Mouse (Mus musculus) embryonic facial prominence, embryonic 14.5 days (tissue): ENCODE data around the gene Rps13. TPM values are rescaled to one million over a fixed set of nuclear protein-coding genes. Genes with fewer than 3 reads are reported as not detected.
"Not testable (repeated sequence)": the region's sequence is repeated elsewhere in the genome, so short reads cannot be mapped to it uniquely, and the experiment has no call there.

Experiments
- ATAC-seq: fragments of 200-750 bp; cut with Nextera tagmentation; 2 replicates; pipeline ENCODE4 v1.8.0; 2017; ENCODE audit warnings: low read depth, moderate number of reproducible peaks, moderate TSS enrichment
- DNase-seq: peaks from one replicate; pipeline ENCODE4 v3.0.0-alpha.2; 2015; ENCODE audit warnings: low spot score
- H3K27ac ChIP-seq: fragments of 300-500 bp; sonication (generic); replicated peaks from 2 replicates; pipeline ENCODE4 v1.5.1; 2014; ENCODE audit warnings: low read depth, mild to moderate bottlenecking, low read length, moderate library complexity
- H3K27me3 ChIP-seq: fragments of 300-500 bp; sonication (generic); replicated peaks from 2 replicates; pipeline ENCODE4 v1.6.1; 2014; ENCODE audit warnings: low read length; ENCODE audit not compliant: control insufficient read depth, insufficient read depth
- H3K36me3 ChIP-seq: fragments of 300-500 bp; sonication (generic); 2 replicates; pipeline ENCODE4 v1.6.1; 2014; ENCODE audit warnings: low read length, mixed read lengths; ENCODE audit not compliant: control insufficient read depth, insufficient read depth
- H3K4me1 ChIP-seq: fragments of 300-500 bp; sonication (generic); 2 replicates; pipeline ENCODE4 v1.6.1; 2014; ENCODE audit warnings: antibody characterized with exemption, low read length; ENCODE audit not compliant: control insufficient read depth, insufficient read depth
- H3K4me2 ChIP-seq: fragments of 300-500 bp; sonication (generic); 2 replicates; pipeline ENCODE4 v1.6.1; 2014; ENCODE audit warnings: low read depth, mild to moderate bottlenecking, low read length, moderate library complexity, mixed read lengths
- H3K4me3 ChIP-seq: fragments of 300-500 bp; sonication (generic); 2 replicates; pipeline ENCODE4 v1.5.1; 2014; ENCODE audit warnings: low read depth, mild to moderate bottlenecking, low read length
- H3K9ac ChIP-seq: fragments of 300-500 bp; sonication (generic); 2 replicates; pipeline ENCODE4 v1.6.1; 2014; ENCODE audit warnings: low read depth, mild to moderate bottlenecking, low read length, moderate library complexity, mixed read lengths
- H3K9me3 ChIP-seq: fragments of 300-500 bp; sonication (generic); 2 replicates; pipeline ENCODE4 v1.6.1; 2016; ENCODE audit warnings: low read length; ENCODE audit not compliant: control insufficient read depth
- WGBS: fragments of 180-500 bp; shearing (Covaris S2); extraction: QIAGEN DNeasy Blood & Tissue Kit; methylation state at CpG from one replicate; pipeline ENCODE4 v1.1.7; 2014; 5-methylcytosine and 5-hydroxymethylcytosine counted together
- polyA plus RNA-seq: library from polyadenylated mRNA; unstranded; fragments of >200 nt; fragmentation: Nextera tagmentation; extraction: Ambion mirVana; gene quantifications from 2 replicates; pipeline ENCODE4 v1.2.1, GENCODE M21; 2014

Rps13 gene
- polyA plus RNA-seq: 864 and 873 TPM in 2 replicates

DNA sequence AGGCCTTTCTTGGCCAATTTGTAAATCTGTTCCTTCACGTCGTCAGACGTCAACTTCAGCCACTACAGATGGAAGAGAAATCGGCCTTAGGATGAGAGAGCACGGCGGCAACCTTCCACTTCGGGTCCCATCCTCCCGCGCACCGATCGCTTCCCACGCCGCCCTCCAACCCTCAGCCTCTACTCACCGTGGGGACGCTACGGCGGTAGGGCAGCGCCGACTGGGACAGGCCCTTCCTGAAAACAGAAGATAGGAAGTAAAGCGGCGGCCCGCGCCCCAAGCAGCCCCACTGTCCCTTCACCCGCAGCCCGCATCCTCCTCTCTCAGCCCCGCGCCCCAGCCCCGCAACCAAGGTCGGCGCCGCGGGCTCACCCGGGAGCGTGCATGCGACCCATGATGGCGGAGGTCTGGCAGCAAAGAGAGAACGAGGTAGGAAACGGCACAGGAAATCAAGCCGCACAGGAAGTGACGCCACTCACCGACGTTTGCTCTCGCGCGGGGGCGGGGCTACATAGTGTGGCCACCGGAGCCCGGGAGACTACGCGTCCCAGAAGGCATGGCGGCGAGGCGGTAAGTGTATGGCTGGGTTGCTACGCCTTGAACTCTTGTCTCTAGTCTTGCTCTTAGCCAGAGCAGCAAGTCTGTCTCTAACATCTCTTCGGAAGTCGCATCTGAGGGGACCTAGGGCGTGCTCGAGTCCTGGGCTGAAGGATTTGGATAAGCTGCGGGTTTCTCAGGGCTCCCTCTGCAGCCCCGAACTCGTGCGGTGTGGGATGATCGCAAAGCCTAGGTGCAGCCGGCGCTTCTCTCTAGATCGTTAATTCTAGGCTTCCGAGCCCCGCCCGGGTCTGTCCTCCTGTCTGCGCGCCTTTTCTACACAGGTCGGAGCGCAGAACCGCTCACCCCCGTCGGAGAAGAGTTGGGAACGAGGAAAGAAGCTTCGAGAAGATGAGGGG, at the start of gene Rps13:
Gene Rps13 (minus strand): TSS at position 483 of the 956 bp plus-strand sequence.
- WGBS: under 1% methylated on average over 65 of the region's 78 CpGs
- H3K9ac ChIP-seq: peak within 1 kb of the TSS; percentile 99
- H3K4me3 ChIP-seq: peak within 1 kb of the TSS; percentile 87
- H3K36me3 ChIP-seq: peaks cover 46% of the 10 kb centered on the region
- H3K4me1 ChIP-seq: peaks cover 16% of the 10 kb centered on the region
- ATAC-seq: peak; percentile 99
- no peaks in the 10 kb centered on the region for H3K9me3 ChIP-seq
- no peaks in the 10 kb centered on the region for H3K27me3 ChIP-seq
- peak; percentile 98 for DNase-seq
- H3K27ac ChIP-seq: peak within 1 kb of the TSS; percentile 85
- H3K4me2 ChIP-seq: peak within 1 kb of the TSS; percentile 83

DNA sequence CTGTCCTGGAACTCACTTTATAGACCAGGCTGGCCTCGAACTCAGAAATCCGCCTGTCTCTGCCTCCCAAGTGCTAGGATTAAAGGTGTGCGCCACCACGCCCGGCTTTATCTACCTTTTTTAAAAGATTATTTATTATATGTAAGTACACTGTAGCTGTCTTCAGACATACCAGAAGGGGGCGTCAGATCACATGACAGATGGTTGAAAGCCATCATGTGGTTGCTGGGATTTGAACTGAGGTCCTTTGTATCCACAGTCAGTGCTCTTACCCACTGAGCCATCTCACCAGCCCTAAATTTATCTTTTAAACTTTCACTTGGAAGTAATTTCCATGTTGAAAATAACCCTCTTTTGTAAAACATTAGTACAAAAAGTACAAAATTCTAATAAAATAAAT, 45.2 kb upstream of the Rps13 start:
- H3K4me3 ChIP-seq, ATAC-seq, DNase-seq, H3K9me3 ChIP-seq, H3K27me3 ChIP-seq, H3K4me1 ChIP-seq, H3K27ac ChIP-seq, H3K4me2 ChIP-seq, H3K9ac ChIP-seq: not testable (repeated sequence)
- 86% methylated on average over 6 of the region's 6 CpGs for WGBS
- peaks cover 41% of the 10 kb centered on the region for H3K36me3 ChIP-seq

DNA sequence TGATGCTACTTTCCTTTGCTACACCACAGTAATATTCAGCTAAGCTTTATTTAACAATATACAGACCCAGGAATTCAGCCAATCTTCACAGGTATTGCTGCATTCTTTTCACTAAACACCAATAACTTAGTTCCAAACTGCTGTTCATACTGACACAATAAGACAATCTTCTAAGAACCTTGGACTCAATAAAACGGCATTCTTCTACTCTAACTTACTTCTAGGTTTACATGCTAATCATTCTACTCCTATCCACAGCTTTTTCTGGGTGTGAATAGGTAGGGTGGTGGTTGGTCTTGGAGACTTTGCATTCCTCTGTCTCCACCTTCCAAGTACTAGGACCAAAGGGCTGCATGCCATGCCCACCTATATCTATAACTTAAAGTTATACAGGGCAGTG, 40.3 kb upstream of the Rps13 start:
- Histone ChIP-seq H3K9me3 (no peaks in the 10 kb centered on the region), H3K36me3 (peaks cover 45% of the 10 kb centered on the region), H3K9ac (no peak overlapping the region), H3K4me2 (no peak overlapping the region), H3K27me3 (no peaks in the 10 kb centered on the region), H3K4me3 (no peak overlapping the region), H3K27ac (no peak overlapping the region), H3K4me1 (no peaks in the 10 kb centered on the region)
- DNase-seq (no peak), ATAC-seq (no peak)
- WGBS: 92% methylated on average over 1 of the region's 1 CpGs

DNA sequence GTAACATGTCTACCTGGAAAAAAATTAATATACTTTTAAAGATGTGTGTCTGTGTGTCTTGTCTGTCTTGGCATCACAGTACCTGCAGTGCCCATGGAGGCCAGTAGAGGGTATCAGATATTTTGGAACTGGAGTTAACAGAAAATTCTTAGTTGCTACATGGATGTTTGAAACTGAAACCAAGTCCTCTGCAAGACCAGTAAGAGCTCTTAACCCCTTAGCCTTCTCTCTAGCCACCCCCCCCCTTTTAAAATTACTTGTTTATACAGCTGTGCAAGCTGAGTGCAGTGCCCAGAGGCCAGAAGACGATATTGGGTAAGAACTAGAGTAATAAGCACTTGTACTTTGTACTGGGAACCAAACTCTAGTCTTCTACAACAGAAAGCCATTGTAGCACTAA, 2.2 kb upstream of the Rps13 start:
- ATAC-seq: no peak
- no peak overlapping the region for H3K27ac ChIP-seq
- H3K27me3 ChIP-seq: no peaks in the 10 kb centered on the region

DNA sequence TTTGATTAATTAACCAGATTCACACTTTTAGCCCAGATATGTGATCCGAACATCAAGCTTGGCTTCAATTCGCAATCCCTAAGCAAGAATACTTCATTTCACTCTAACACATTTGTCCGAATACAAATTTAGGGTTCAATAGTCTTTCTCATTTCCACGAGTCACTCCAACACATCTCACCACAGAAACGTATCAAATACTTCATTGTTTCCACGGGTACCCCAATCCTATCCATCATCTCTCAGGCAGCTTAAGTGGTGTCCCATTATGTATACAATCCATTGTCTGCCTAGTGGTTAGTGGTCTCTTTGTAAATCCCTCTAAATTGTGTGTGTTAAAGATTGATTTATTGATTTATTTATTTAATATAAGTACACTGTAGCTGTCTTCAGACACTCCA, 1.1 kb upstream of the Rps13 start:
- H3K4me2 ChIP-seq: peak overlapping the region; percentile 76
- H3K27ac ChIP-seq: no peak overlapping the region
- H3K27me3 ChIP-seq: no peaks in the 10 kb centered on the region
- peaks cover 46% of the 10 kb centered on the region for H3K36me3 ChIP-seq
- peak overlapping the region; percentile 87; the same call in 1 of the 2 replicates for H3K4me3 ChIP-seq
- no peak for ATAC-seq
- 81% methylated on average over 6 of the region's 6 CpGs for WGBS
- H3K9ac ChIP-seq: no peak overlapping the region; the same call in 1 of the 2 replicates
- peaks cover 16% of the 10 kb centered on the region for H3K4me1 ChIP-seq
- no peak for DNase-seq
- H3K9me3 ChIP-seq: no peaks in the 10 kb centered on the region

More for the DNA sequence above, 2.2 kb upstream of the Rps13 start:
- no peaks in the 10 kb centered on the region for H3K9me3 ChIP-seq
- H3K36me3 ChIP-seq: peaks cover 43% of the 10 kb centered on the region
- peak; percentile 50 for DNase-seq
- H3K4me2 ChIP-seq: no peak overlapping the region
- H3K4me1 ChIP-seq: peaks cover 16% of the 10 kb centered on the region
- 28% methylated on average over 1 of the region's 1 CpGs for WGBS
- no peak overlapping the region for H3K4me3 ChIP-seq
- no peak overlapping the region for H3K9ac ChIP-seq

DNA sequence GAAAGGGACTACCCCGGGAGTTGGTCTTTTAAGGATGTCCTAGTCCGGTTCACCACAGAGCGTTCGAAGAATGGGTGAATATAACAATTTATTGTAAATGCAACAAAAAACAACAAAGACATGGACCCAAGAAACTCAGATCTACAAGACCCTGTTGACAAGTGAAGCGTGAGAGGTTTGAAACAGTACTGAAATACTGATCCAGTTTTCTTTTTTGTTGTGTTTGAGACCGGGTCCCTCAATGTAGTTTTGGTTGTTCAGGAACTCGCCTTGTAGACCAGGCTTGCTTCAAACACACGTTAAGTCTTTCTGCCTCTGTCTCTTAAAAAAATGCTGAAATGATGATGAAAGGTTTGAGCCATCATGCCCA, 659 bp upstream of the Rps13 start:
- Histone ChIP-seq H3K27me3 (no peaks in the 10 kb centered on the region), H3K9ac (peak overlapping the region; percentile 99), H3K4me1 (peaks cover 16% of the 10 kb centered on the region), H3K27ac (peak overlapping the region; percentile 72), H3K36me3 (peaks cover 46% of the 10 kb centered on the region), H3K9me3 (no peaks in the 10 kb centered on the region), H3K4me3 (peak overlapping the region; percentile 87), H3K4me2 (peak overlapping the region; percentile 76)
- DNase-seq: peak; percentile 10
- WGBS: 18% methylated on average over 8 of the region's 8 CpGs
- no peak for ATAC-seq

DNA sequence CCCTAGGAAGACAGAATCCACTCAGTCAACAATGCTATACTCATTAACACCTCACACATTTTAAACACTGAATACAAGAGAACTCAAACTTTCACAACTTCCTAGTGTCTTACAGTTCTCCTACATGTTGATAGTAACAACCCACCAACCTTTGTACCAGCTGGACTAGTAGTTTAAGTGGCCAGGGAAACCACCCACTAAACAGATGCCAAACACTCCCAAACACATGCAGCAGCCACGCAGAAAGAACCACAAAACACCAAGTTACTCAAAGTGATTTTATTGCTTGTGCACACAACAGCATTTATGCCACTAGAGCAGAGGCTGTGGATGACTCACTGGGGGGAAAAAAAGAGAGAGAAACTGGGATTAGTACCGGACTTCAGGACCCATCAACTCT, 2.7 kb downstream of the Rps13 start:
- no peak overlapping the region for H3K4me2 ChIP-seq
- WGBS: 91% methylated on average over 2 of the region's 2 CpGs
- H3K4me1 ChIP-seq: peaks cover 16% of the 10 kb centered on the region
- no peak overlapping the region for H3K4me3 ChIP-seq
- H3K27ac ChIP-seq: no peak overlapping the region
- peaks cover 41% of the 10 kb centered on the region for H3K36me3 ChIP-seq
- no peaks in the 10 kb centered on the region for H3K27me3 ChIP-seq
- DNase-seq: no peak
- H3K9ac ChIP-seq: no peak overlapping the region
- no peaks in the 10 kb centered on the region for H3K9me3 ChIP-seq
- ATAC-seq: no peak

DNA sequence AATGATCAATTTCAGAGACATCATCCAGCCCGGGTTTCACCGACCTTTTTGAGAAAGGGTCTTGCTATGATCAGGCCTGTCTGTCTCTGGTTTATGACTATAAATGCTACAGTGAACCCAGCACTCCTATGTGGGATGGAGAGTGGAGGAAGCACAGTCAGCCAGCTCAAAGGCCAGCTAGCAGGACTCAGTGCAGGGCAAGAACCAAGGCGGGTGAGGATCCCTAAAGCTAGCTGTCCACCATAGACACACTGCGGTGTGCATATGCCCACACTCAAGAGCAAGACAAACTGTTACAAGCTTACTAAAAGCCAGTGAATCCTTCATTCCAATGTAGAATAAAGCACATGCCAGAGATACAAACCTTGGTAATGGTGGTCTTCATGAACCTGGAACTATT, 4.1 kb downstream of the Rps13 start:
- DNase-seq: no peak
- no peak overlapping the region for H3K4me2 ChIP-seq
- no peak overlapping the region for H3K9ac ChIP-seq
- peaks cover 41% of the 10 kb centered on the region for H3K36me3 ChIP-seq
- H3K27me3 ChIP-seq: no peaks in the 10 kb centered on the region
- no peaks in the 10 kb centered on the region for H3K9me3 ChIP-seq
- ATAC-seq: no peak
- H3K27ac ChIP-seq: no peak overlapping the region
- 92% methylated on average over 4 of the region's 4 CpGs for WGBS
- no peak overlapping the region for H3K4me3 ChIP-seq
- peaks cover 12% of the 10 kb centered on the region for H3K4me1 ChIP-seq
